Mouse (Mus musculus): ENCODE data around the gene Pck2.

DNA sequence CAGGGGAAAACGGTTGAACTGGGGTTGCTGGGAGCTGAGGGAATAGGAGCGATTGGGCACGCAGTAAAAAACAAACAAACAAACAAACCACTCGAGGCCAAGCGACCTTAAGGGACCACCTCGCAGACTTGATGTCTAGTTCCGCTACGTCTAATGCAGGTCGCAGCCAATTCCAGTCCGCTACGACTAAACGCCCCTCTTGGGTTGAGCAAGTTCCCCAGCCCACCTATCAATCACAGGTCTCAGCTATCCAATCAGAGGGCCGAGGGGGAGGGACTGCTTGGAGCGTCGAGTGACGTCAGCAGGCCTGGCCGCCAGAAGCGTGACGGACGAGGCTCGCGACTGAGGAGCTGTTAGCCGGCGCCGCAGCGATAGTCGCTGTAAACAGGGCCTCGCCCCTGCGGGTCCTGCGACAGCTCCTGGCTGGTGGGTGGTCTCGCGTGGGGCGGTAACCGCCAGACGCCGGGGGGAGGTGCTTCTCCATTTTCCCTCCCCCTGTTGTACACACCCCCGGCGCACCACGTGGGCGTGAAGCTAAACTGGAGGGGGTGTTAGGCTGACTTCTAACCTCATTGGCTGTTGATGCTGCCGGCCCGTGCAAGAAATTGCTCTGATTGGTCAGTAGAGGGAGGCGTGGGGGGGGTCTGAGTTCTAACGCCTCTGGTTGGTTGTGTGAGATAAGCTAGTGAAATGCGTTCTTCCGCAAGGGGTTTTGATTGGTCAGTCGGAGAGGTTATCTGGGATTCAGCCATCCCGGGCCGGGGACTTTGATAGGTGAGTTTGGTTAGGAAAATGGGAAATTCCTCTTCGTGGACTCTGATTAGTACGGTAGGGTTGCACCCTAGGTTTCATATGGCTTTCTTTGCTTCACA is 20.4 kb downstream of the Pck2 start, which contains the start of gene A730061H03Rik:
- TF ChIP-seq EP300 (IDR thresholded peaks at IDR 0.05; ENCODE audit: insufficient read depth, low read depth, low read length) (peak; percentile 44; the same call in 1 of the 2 replicates), POLR2A (IDR thresholded peaks at IDR 0.05; ENCODE audit: insufficient read depth, low read depth, low read length) (peak; percentile 90)
